Mouse (Mus musculus): Measurements from ENCODE around the gene Nphp4. TPM values are rescaled to one million over a fixed set of nuclear protein-coding genes. Genes with fewer than 3 reads are reported as not detected.
A peak's percentile ranks its signal among the peaks of the same experiment; 100 is the strongest.

Nphp4 gene
- polyA plus RNA-seq (2015; fragmentation: Nextera tagmentation; extraction: Ambion mirVana), result 6.1 and 6.2 TPM in 2 replicates

DNA sequence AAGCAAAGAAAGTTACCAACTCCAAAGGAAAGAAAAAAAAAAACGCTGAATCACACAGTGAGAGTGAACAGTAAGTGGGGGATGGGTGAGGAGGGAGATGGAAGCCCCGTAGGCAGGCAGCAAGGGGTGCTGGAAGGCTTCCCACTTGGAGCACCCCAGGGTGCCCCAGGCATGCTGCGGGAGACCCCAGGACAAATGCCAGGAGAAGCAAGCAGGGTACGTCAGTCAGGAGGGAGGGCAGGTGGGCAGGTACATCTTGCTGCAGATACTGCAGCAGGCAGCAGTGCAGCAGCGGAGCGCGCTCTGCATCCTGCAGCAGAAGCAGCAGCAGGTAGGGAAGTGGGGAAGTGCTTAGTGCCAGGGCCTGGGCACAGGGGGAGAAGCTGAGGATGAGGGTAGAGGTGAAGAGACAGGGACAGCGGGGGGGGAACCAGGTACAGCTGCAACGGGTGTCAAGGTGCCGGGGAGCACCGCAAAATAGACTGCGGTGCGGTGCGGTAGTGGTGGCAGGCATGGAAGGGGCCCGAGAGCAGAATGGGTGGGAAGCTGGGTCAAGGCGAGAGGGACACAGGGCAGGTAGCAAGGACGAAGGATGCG lies at the start of gene Nphp4:
TSS of gene Nphp4 (plus strand) at position 280 of the 597 bp plus-strand sequence.
- peak within 1 kb of the TSS; percentile 78 for H3K9ac ChIP-seq
- 3% methylated on average over 18 of the region's 18 CpGs for WGBS
- no peak for ATAC-seq (ENCODE audit: low FRiP score, low read depth)

DNA sequence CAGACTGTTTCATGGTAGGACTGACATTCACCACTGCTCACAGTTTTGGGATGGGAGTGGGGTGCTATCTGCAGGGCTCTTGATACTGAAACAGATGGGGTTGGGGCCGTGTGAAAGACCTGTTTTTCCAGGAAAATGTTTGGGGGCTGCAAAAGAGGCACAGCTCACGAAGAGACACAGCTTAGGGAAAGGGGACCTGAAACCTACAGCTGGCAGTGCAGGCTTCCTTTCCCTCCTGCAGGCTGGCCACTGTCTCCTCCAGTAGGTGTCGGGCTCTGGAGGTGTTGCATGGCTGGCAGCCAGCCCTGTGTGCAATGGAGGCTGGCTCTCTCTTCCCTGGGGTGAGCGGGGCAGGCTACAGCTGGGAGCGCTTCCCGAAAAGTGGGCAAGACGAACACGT lies 48.2 kb upstream of the Nphp4 start:
- Histone ChIP-seq H3K4me1 (replicated peaks) (peaks cover 4% of the 10 kb centered on the region; the same call in 1 of the 2 replicates), H3K9ac (no peak overlapping the region), H3K4me3 (no peak overlapping the region), H3K27ac (replicated peaks) (no peak overlapping the region), H3K9me3 (no peaks in the 10 kb centered on the region), H3K36me3 (no peaks in the 10 kb centered on the region), H3K27me3 (no peaks in the 10 kb centered on the region), H3K4me2 (no peak overlapping the region)
- ATAC-seq (ENCODE audit: low FRiP score, low read depth), result no peak
- 42% methylated on average over 8 of the region's 8 CpGs for WGBS

More for the DNA sequence above, at the start of gene Nphp4:
- peak within 1 kb of the TSS; percentile 75 for H3K4me3 ChIP-seq
- no peaks in the 10 kb centered on the region for H3K9me3 ChIP-seq
- H3K27me3 ChIP-seq, result no peaks in the 10 kb centered on the region
- peak within 1 kb of the TSS; percentile 80 for H3K4me2 ChIP-seq
- H3K36me3 ChIP-seq, result 0 out of 2 replicates have a peak, but pooled peaks cover 3% of the 10 kb centered on the region
- peak within 1 kb of the TSS; percentile 94 for H3K27ac ChIP-seq (replicated peaks)
- H3K4me1 ChIP-seq (replicated peaks), result peaks cover 31% of the 10 kb centered on the region

DNA sequence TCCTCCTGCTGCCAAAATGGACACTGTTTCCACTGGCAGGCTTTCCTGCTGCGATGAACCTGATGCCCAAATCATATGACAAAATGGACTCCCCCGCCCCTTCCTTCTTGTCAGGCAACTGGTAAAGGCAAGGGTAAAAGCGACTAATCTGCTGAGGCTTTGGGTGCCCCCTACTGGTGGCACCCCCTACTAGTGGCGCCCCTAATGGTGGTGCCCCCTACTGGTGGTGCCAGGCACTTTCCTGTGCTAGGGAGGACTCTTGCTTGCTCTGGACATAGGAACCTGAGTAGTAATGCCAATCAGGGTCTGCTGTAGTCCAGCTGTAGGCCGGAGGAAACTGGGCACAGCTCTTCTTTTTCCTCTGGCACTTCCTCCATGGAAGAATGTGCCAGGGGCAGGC lies 44.2 kb upstream of the Nphp4 start:
- 60% methylated on average over 5 of the region's 5 CpGs for WGBS
- Histone ChIP-seq H3K9me3 (no peaks in the 10 kb centered on the region), H3K27me3 (no peaks in the 10 kb centered on the region), H3K4me1 (replicated peaks) (peaks cover 10% of the 10 kb centered on the region), H3K4me3 (no peak overlapping the region), H3K4me2 (no peak overlapping the region), H3K27ac (replicated peaks) (no peak overlapping the region), H3K9ac (no peak overlapping the region), H3K36me3 (no peaks in the 10 kb centered on the region)
- ATAC-seq (ENCODE audit: low FRiP score, low read depth), result no peak

DNA sequence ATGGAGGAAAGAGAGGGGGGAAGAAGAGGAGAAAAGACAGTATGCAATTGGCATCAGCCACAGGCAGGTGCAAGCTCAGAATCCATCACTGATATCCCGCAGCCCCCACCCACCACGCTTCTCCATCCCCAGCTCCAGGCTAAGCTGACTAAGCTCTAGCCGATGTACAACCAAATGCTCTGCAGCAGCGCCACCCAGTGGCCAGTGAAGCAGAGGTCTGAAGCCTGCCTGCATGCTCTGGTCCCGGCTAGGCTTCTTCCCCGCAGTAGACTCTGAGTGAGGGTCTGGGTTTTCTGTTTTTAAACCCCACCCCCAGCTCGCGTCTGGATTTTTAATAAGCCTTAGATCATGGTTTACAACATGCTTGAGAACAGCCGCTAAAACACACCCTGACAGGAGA lies 41.7 kb upstream of the Nphp4 start:
- H3K4me1 ChIP-seq (replicated peaks), result peaks cover 6% of the 10 kb centered on the region
- peak overlapping the region; percentile 41 for H3K9ac ChIP-seq

DNA sequence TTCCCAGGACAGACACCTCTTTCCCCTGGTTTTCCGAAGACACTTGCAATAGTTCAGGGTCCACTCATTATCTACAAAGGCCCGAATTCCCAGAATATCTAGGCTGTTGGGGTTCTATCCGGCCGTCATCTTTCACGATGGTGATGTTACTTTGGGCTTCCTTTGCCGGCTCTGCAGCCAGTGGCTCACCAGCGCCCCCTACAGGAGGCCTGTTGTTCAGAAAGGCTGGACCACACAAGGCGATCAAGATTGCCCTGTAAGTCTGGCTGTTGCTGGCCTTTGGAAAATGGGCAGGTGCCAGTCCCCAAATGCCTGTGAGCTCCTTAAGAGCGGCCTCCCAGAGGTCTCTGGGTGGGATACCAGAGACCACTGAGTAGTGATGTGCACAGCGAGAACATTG lies 41.3 kb upstream of the Nphp4 start:
- H3K4me2 ChIP-seq, result peak overlapping the region; percentile 63
- no peaks in the 10 kb centered on the region for H3K36me3 ChIP-seq
- peaks cover 6% of the 10 kb centered on the region for H3K4me1 ChIP-seq (replicated peaks)
- no peaks in the 10 kb centered on the region for H3K9me3 ChIP-seq
- peak overlapping the region; percentile 67 for H3K27ac ChIP-seq (replicated peaks)
- peak; percentile 49 for ATAC-seq (ENCODE audit: low FRiP score, low read depth)
- H3K27me3 ChIP-seq, result no peaks in the 10 kb centered on the region; the same call in 1 of the 2 replicates
- H3K9ac ChIP-seq, result peak overlapping the region; percentile 41
- H3K4me3 ChIP-seq, result peak overlapping the region; percentile 28
- WGBS, result 12% methylated on average over 10 of the region's 10 CpGs

More for the DNA sequence above, 41.7 kb upstream of the Nphp4 start:
- Histone ChIP-seq H3K27ac (replicated peaks) (peak overlapping the region; percentile 67), H3K9me3 (no peaks in the 10 kb centered on the region), H3K36me3 (no peaks in the 10 kb centered on the region), H3K27me3 (no peaks in the 10 kb centered on the region), H3K4me3 (peak overlapping the region; percentile 28), H3K4me2 (peak overlapping the region; percentile 63)
- WGBS, result 1% methylated on average over 9 of the region's 9 CpGs
- peak; percentile 90 for ATAC-seq (ENCODE audit: low FRiP score, low read depth)

DNA sequence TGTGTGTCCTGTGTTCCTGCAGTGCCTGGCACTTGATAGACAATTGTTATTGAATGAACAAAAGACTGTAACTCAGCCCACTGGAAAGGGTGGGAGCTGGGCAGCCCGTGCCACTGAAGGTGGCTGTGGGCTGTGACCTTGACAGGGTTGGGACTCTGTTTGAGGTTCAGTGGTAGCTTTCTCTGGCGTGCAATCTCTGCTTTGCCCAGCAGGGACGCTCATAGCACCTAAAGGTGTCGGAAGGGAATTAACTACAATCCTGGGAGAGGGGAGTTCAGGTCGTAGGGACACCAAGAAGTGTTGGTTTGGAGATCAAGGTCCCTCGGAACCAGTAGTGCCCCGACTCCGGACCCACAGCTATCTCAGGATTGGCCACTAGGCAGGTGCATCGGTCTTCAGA lies 35.6 kb upstream of the Nphp4 start:
- 68% methylated on average over 9 of the region's 9 CpGs for whole genome bisulfite sequencing
- Histone ChIP-seq H3K4me1 (replicated peaks) (no peaks in the 10 kb centered on the region), H3K27me3 (no peaks in the 10 kb centered on the region; the same call in 1 of the 2 replicates), H3K4me3 (no peak overlapping the region), H3K9ac (no peak overlapping the region), H3K9me3 (no peaks in the 10 kb centered on the region), H3K27ac (replicated peaks) (no peak overlapping the region), H3K4me2 (no peak overlapping the region), H3K36me3 (no peaks in the 10 kb centered on the region)
- no peak for ATAC-seq (ENCODE audit: low FRiP score, low read depth)

DNA sequence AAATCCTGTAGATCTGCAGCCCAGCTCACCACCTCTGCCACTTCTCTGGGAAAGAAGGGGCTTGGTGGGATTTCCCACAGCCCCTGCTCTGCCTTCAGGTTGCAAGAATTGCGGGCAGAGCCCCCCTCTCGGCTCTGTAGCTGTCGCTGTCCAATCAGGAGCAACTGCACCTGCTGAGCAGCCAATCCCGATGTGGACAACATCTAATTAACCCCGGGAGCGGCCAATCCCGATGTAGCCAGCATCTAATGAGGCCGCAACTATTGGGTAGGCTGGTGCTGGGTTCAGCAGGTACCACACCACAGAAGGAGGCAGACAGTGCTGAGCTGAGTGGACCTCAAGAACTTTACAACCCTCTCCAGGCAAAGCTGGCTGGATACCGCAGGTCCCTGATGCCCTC lies 35.0 kb upstream of the Nphp4 start:
- Histone ChIP-seq H3K27ac (replicated peaks) (no peak overlapping the region), H3K36me3 (no peaks in the 10 kb centered on the region), H3K4me3 (no peak overlapping the region), H3K27me3 (no peaks in the 10 kb centered on the region; the same call in 1 of the 2 replicates), H3K9me3 (no peaks in the 10 kb centered on the region), H3K9ac (no peak overlapping the region), H3K4me1 (replicated peaks) (no peaks in the 10 kb centered on the region), H3K4me2 (0 out of 2 replicates have a peak overlapping the region, but pooled peaks have one; percentile 1)
- WGBS, result 39% methylated on average over 9 of the region's 9 CpGs
- no peak for ATAC-seq (ENCODE audit: low FRiP score, low read depth)

DNA sequence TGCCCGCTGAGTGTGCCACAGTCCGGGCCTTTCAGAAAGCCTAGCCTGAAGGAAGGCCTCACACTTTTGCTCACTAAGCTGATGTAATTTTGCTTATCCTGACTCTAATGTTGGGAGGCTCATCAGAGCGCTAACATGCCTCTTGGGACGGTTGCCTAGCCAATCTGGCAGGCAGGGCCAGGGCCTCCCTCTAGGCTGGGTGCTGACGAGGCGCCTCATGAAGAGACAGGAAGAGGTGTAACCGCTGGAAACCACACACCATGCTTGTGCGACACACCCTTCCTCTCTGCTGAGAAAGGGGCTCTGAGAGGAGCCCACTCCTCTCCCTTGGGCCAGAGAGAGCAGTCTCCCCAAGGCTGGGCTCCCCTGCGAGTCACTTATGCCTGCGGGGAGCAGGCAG lies 30.3 kb upstream of the Nphp4 start:
- Histone ChIP-seq H3K27me3 (no peaks in the 10 kb centered on the region), H3K36me3 (no peaks in the 10 kb centered on the region), H3K4me3 (no peak overlapping the region), H3K4me1 (replicated peaks) (no peaks in the 10 kb centered on the region), H3K9ac (no peak overlapping the region), H3K4me2 (no peak overlapping the region), H3K27ac (replicated peaks) (no peak overlapping the region), H3K9me3 (no peaks in the 10 kb centered on the region)
- no peak for ATAC-seq (ENCODE audit: low FRiP score, low read depth)
- WGBS, result 82% methylated on average over 10 of the region's 10 CpGs

DNA sequence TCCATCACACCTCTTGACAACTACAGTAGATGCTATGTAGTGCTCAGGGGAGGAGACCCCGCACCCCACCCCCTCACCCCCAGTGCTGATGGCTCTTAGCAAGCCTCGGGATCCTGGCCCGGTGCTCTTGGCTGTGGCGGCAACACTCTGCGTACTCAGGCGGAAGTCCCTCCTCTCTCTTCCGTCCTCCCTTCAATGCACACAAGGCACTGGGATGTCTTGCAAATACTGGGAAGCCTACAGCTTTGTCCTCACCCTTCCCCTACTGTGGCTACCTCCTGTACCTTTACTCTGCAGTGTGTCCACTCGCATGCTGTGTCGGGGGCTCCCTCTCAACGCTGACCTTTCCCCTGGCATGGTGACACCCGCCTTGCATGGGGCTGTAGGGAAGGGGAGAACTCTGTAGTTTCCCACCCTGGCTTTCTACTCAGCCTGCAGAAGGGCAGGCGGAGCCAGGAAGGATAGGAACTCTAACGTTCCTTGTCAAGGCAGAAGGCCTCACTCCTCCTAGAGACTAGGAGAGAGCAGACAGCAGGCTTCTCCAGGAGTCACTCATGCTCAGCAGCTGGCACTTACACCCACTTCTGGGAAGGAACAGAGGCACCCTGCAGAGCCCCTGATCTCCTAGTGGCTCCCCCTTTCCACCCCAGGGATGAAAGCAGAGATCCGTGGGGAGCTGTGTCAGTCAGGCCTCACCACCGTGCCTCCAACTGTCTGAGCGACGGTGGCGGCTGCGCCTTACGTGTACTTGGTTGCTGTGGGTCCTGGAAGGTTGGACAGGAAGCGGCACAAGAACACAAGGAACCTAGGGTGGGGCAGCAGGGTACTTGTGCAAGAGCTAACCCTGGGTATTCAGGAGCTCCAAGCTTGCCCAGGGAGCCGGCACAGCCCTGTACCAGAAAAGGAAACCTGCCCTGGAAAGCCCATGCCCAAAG lies 28.5 kb upstream of the Nphp4 start:
- Histone ChIP-seq H3K4me1 (replicated peaks) (peaks cover 3% of the 10 kb centered on the region), H3K9me3 (no peaks in the 10 kb centered on the region), H3K36me3 (no peaks in the 10 kb centered on the region), H3K27me3 (no peaks in the 10 kb centered on the region), H3K4me2 (no peak overlapping the region), H3K4me3 (no peak overlapping the region), H3K27ac (replicated peaks) (no peak overlapping the region), H3K9ac (no peak overlapping the region)
- ATAC-seq (ENCODE audit: low FRiP score, low read depth), result no peak
- 85% methylated on average over 22 of the region's 22 CpGs for WGBS

DNA sequence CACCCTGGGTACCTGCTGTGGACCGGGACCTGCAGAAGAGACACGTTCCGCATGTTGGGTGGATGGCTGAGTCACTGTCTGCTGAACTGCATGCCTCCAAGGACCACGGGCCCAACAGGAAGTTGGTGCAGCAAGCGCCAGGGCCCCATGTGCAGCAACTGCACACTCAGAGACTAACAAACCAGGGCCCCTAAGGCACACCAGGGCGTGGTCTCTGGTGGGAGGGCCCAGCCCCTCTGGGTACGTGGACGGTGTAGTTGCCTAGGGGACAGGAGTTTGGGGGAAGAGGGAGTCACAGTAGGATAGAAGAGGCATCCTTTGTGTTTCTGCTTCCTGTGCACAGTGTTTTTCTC lies 27.9 kb upstream of the Nphp4 start:
- no peak overlapping the region for H3K4me2 ChIP-seq
- no peaks in the 10 kb centered on the region for H3K27me3 ChIP-seq
- no peaks in the 10 kb centered on the region for H3K9me3 ChIP-seq
- 75% methylated on average over 8 of the region's 8 CpGs for WGBS
- peaks cover 8% of the 10 kb centered on the region for H3K4me1 ChIP-seq (replicated peaks)
- H3K9ac ChIP-seq, result no peak overlapping the region
- H3K4me3 ChIP-seq, result no peak overlapping the region
- no peak for ATAC-seq (ENCODE audit: low FRiP score, low read depth)
- no peak overlapping the region for H3K27ac ChIP-seq (replicated peaks)
- no peaks in the 10 kb centered on the region for H3K36me3 ChIP-seq

DNA sequence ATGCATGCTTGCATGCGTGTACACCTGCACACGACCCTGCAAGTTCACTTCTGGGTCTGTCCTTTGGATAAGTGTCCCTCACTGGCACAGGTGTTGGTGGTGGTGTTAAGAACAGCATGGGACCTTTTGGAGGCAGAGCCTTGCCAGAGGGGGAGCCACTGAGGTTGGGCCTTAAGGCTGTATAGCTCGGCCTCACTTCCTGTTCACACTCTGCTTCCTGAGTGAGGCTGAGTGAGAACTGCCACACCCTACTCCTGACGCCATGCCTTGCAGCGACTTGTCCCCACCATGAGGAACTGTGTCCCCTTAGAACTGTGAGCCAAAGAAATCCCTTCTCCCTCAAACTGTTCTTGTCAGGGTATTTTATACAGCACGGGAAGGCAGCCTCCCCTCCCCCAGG lies 25.1 kb upstream of the Nphp4 start:
- H3K4me3 ChIP-seq, result no peak overlapping the region
- H3K36me3 ChIP-seq, result no peaks in the 10 kb centered on the region
- H3K27ac ChIP-seq (replicated peaks), result no peak overlapping the region
- no peaks in the 10 kb centered on the region for H3K9me3 ChIP-seq
- 90% methylated on average over 6 of the region's 6 CpGs for WGBS
- no peak overlapping the region for H3K4me2 ChIP-seq
- H3K4me1 ChIP-seq (replicated peaks), result peaks cover 11% of the 10 kb centered on the region
- H3K27me3 ChIP-seq, result no peaks in the 10 kb centered on the region
- no peak for ATAC-seq (ENCODE audit: low FRiP score, low read depth)
- no peak overlapping the region for H3K9ac ChIP-seq

DNA sequence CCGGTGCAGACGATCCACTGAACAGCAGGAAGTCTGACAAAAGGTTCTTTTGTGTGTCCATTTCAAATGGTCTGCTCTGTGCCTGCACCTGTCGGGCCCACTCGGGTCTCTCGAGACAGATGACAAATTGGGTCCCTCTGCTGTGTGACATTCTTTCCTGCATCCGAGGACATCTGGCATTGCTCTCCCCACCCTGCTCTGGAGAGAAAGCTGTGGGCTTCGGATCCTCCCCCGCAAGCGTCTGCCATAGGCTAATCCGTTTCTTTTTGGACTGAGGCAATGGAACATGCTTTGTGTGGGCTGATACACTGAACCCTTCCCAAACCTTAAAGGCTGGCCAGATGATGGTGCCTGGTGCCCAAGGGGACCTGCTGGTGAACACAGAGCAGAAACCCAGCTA lies 23.4 kb upstream of the Nphp4 start:
- WGBS, result 19% methylated on average over 10 of the region's 10 CpGs
- Histone ChIP-seq H3K4me3 (no peak overlapping the region), H3K4me2 (no peak overlapping the region), H3K27ac (replicated peaks) (0 out of 2 replicates have a peak overlapping the region, but pooled peaks have one; percentile 30), H3K36me3 (no peaks in the 10 kb centered on the region), H3K4me1 (replicated peaks) (peaks cover 13% of the 10 kb centered on the region), H3K9ac (no peak overlapping the region), H3K27me3 (no peaks in the 10 kb centered on the region), H3K9me3 (no peaks in the 10 kb centered on the region)
- 0 out of 2 replicates have a peak, but pooled peaks have one; percentile 23 for ATAC-seq (ENCODE audit: low FRiP score, low read depth)
